Mouse (Mus musculus) intestine, embryonic 14.5 days (tissue): ENCODE data around the gene Lactb. TPM values are rescaled to one million over a fixed set of nuclear protein-coding genes. Genes with fewer than 3 reads are reported as not detected.

Experiments used
- ATAC-seq: fragments of 200-750 bp; cut with Nextera tagmentation; replicated peaks from 2 replicates; pipeline ENCODE4 v1.8.0; 2017; ENCODE audit warnings: low read depth, moderate number of reproducible peaks, moderate TSS enrichment, moderate library complexity; ENCODE audit not compliant: low FRiP score, low TSS enrichment
- DNase-seq: peaks from one replicate; pipeline ENCODE4 v3.0.0-alpha.2; 2018; ENCODE audit warnings: low spot score
- H3K27ac ChIP-seq: fragments of 300-500 bp; sonication (generic); 2 replicates; pipeline ENCODE4 v1.5.1; 2014; ENCODE audit warnings: low read depth, mild to moderate bottlenecking, control low read depth
- H3K27me3 ChIP-seq: fragments of 300-500 bp; sonication (generic); replicated peaks from 2 replicates; pipeline ENCODE4 v1.6.1; 2014; ENCODE audit warnings: low read length, control low read depth; ENCODE audit not compliant: control insufficient read depth, insufficient read depth
- H3K36me3 ChIP-seq: fragments of 300-500 bp; sonication (generic); 2 replicates; pipeline ENCODE4 v1.6.1; 2014; ENCODE audit warnings: low read length, control low read depth; ENCODE audit not compliant: control insufficient read depth, insufficient read depth
- H3K4me1 ChIP-seq: fragments of 300-500 bp; sonication (generic); replicated peaks from 2 replicates; pipeline ENCODE4 v1.6.1; 2014; ENCODE audit warnings: low read length, control low read depth, mixed read lengths; ENCODE audit not compliant: control insufficient read depth, insufficient read depth
- H3K4me2 ChIP-seq: fragments of 300-500 bp; sonication (generic); 2 replicates; pipeline ENCODE4 v1.6.1; 2014; ENCODE audit warnings: low read length
- H3K4me3 ChIP-seq: fragments of 300-500 bp; sonication (generic); 2 replicates; pipeline ENCODE4 v1.5.1; 2014; ENCODE audit warnings: low read depth, low read length, control low read depth, mixed read lengths
- H3K9ac ChIP-seq: fragments of 300-500 bp; sonication (generic); 2 replicates; pipeline ENCODE4 v1.6.1; 2014; ENCODE audit warnings: mild to moderate bottlenecking, low read length
- H3K9me3 ChIP-seq: fragments of 300-500 bp; sonication (generic); 2 replicates; pipeline ENCODE4 v1.6.1; 2016; ENCODE audit warnings: low read length, control low read depth; ENCODE audit not compliant: control insufficient read depth
- WGBS: fragments of 180-500 bp; shearing (Covaris S2); extraction: QIAGEN DNeasy Blood & Tissue Kit; methylation state at CpG from one replicate; pipeline ENCODE4 v1.1.7; 2014; 5-methylcytosine and 5-hydroxymethylcytosine counted together
- polyA plus RNA-seq: library from polyadenylated mRNA; unstranded; fragments of >200 nt; fragmentation: Nextera tagmentation; extraction: Ambion mirVana; gene quantifications from 2 replicates; pipeline ENCODE4 v1.2.1, GENCODE M21; 2014

Lactb gene
- polyA plus RNA-seq, 1 experiment from 2014 or later, result 8.9 TPM

DNA sequence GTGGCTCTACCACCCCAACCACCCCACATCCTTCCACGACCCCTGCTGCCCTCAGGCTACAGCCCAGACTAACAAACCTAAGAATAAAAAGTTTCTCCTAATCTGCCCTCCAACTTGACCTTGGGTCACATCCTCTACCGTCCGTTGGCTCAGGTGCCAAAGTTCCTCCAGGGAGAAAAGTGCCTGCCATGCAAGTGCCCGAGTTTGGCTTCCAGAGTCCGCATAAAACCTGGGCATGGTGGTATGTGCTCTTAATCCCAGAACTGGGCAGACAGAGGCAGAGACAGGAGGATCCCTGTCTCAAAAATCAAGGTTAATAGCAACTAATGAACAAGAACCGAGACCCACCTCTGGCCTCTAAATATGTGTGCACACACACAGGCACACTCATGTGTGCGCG is 68.2 kb downstream of the Lactb start:
- no peak overlapping the region for H3K27ac ChIP-seq
- 90% methylated on average over 8 of the region's 8 CpGs for WGBS

DNA sequence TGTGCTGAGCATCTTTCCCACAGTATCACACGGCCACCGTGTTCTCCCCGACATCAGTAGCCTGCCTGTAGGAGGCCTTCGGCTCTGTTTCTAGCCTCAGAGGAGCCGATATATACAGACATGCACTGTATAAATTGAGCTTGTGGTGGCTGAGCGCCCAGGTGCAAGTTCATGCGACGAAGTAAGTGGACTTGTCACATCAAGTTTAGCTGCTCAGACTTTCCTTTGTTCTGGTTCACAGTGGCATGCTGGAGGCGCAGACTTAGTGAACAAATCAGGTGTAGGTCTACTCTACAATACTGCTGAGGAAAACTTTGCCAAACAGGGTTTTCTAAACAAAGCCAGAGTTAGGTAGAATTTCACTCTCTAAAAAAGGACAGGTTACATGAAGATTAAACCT is 69.3 kb downstream of the Lactb start:
- no peak for ATAC-seq
- Histone ChIP-seq H3K4me3 (no peak overlapping the region), H3K9ac (no peak overlapping the region), H3K27ac (no peak overlapping the region), H3K4me2 (no peak overlapping the region), H3K9me3 (no peaks in the 10 kb centered on the region), H3K4me1 (peaks cover 5% of the 10 kb centered on the region), H3K36me3 (no peaks in the 10 kb centered on the region), H3K27me3 (no peaks in the 10 kb centered on the region)
- no peak for DNase-seq
- WGBS, result 68% methylated on average over 9 of the region's 9 CpGs

More for the DNA sequence above, 68.2 kb downstream of the Lactb start:
- Histone ChIP-seq H3K9ac (no peak overlapping the region), H3K4me1 (peaks cover 5% of the 10 kb centered on the region), H3K9me3 (no peaks in the 10 kb centered on the region), H3K36me3 (no peaks in the 10 kb centered on the region), H3K27me3 (no peaks in the 10 kb centered on the region), H3K4me2 (no peak overlapping the region), H3K4me3 (no peak overlapping the region)
- DNase-seq (no peak), ATAC-seq (no peak)

Other genes starting within 250 kb of the Lactb start
- 9.5 and 13.0 TPM in 2 replicates for gene Aph1b, start 180.0 kb downstream of the Lactb start, polyA plus RNA-seq
- 0.55 and 1.0 TPM in 2 replicates for gene Gm10647, start 178.4 kb downstream of the Lactb start, polyA plus RNA-seq
- gene Aph1c, start 140.8 kb downstream of the Lactb start, polyA plus RNA-seq, result 3.0 and 5.2 TPM in 2 replicates
- 26.1 and 30.2 TPM in 2 replicates for gene Rab8b, start 55.8 kb downstream of the Lactb start, polyA plus RNA-seq
- 723 and 793 TPM in 2 replicates for gene Rps27l, start 29.4 kb downstream of the Lactb start, polyA plus RNA-seq
- gene Tpm1, start 73.9 kb upstream of the Lactb start, polyA plus RNA-seq, result 1,186 and 1,326 TPM in 2 replicates